Mouse (Mus musculus): ENCODE measurements around the gene Plp2. TPM values are rescaled to one million over a fixed set of nuclear protein-coding genes. Genes with fewer than 3 reads are reported as not detected.

The Plp2 gene
- polyA plus RNA-seq, 1 experiment = 8.9 TPM

DNA sequence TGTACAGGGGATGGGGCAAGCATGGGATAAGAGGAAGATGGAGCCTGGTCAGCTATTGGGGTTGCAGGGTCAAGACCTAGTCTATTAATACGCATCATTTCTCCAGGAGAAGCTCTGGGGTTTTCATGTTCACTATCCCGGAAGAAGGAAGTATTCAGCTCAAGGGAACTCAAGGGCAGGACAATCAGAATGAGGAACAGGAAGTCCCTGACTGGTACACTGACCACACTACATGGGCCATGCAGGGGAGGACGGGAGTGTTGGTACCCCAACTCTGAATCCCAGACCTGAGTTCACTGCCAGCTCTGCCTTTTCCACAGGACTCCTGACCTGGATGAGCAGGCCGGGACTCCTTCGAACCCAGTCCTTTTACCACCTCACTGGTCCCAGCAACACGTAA lies 38.6 kb downstream of the Plp2 start:
- no peak for TF ChIP-seq GATA1 (IDR thresholded peaks at IDR 0.05; ENCODE audit: low read length)

Other genes starting within 250 kb of the Plp2 start
- gene Foxp3, start 97.7 kb downstream of the Plp2 start, polyA plus RNA-seq (2012) = 0.21 and 0.60 TPM in 2 replicates
- 1.9 and 2.3 TPM in 2 replicates for gene Ppp1r3f, start 97.1 kb downstream of the Plp2 start, polyA plus RNA-seq (2012)
- 31.8 and 33.6 TPM in 2 replicates for gene Ccdc22, start 65.9 kb downstream of the Plp2 start, polyA plus RNA-seq (2012)
- 0.02 and 0.10 TPM in 2 replicates for gene Cacna1f, start 64.3 kb downstream of the Plp2 start, polyA plus RNA-seq (2012)
- 0.18 and 0.27 TPM in 2 replicates for gene Syp, start 32.9 kb downstream of the Plp2 start, polyA plus RNA-seq (2012)
- not detected in 2 replicates for gene Prickle3, start 14.1 kb downstream of the Plp2 start, polyA plus RNA-seq (2012)
- gene Magix, start 9.9 kb upstream of the Plp2 start, polyA plus RNA-seq (2012) = not detected in 2 replicates
- gene Gpkow, start 25.7 kb upstream of the Plp2 start, polyA plus RNA-seq (2012) = 6.1 and 9.3 TPM in 2 replicates
- 14.2 and 17.0 TPM in 2 replicates for gene Wdr45, start 42.9 kb upstream of the Plp2 start, polyA plus RNA-seq (2012)
- 1.5 and 4.7 TPM in 2 replicates for gene Gm45208, start 50.9 kb upstream of the Plp2 start, polyA plus RNA-seq (2012)
- 9.2 and 10.4 TPM in 2 replicates for gene Praf2, start 57.0 kb upstream of the Plp2 start, polyA plus RNA-seq (2012)
- 9.6 and 11.4 TPM in 2 replicates for gene Ccdc120, start 79.5 kb upstream of the Plp2 start, polyA plus RNA-seq (2012)
- gene Tfe3, start 91.2 kb upstream of the Plp2 start, polyA plus RNA-seq (2012) = 36.2 and 43.7 TPM in 2 replicates
- 23.3 and 28.3 TPM in 2 replicates for gene Gripap1, start 118.4 kb upstream of the Plp2 start, polyA plus RNA-seq (2012)
- 0.22 and 0.31 TPM in 2 replicates for gene Kcnd1, start 150.9 kb upstream of the Plp2 start, polyA plus RNA-seq (2012)
- gene Otud5, start 170.0 kb upstream of the Plp2 start, polyA plus RNA-seq (2012) = 71.5 and 82.8 TPM in 2 replicates
- 14.2 and 14.5 TPM in 2 replicates for gene Pim2, start 206.9 kb upstream of the Plp2 start, polyA plus RNA-seq (2012)
- gene Slc35a2, start 212.6 kb upstream of the Plp2 start, polyA plus RNA-seq (2012) = 60.7 and 69.5 TPM in 2 replicates
- 179 and 197 TPM in 2 replicates for gene Pqbp1, start 227.9 kb upstream of the Plp2 start, polyA plus RNA-seq (2012)
- 129 and 177 TPM in 2 replicates for gene Timm17b, start 228.0 kb upstream of the Plp2 start, polyA plus RNA-seq (2012)
- not detected in 2 replicates for gene Gm10491, start 236.4 kb upstream of the Plp2 start, polyA plus RNA-seq (2012)
- not detected in 2 replicates for gene Gm10490, start 238.2 kb upstream of the Plp2 start, polyA plus RNA-seq (2012)
- gene Pcsk1n, start 248.4 kb upstream of the Plp2 start, polyA plus RNA-seq (2012) = not detected in 2 replicates